In the genomic region with DNA sequence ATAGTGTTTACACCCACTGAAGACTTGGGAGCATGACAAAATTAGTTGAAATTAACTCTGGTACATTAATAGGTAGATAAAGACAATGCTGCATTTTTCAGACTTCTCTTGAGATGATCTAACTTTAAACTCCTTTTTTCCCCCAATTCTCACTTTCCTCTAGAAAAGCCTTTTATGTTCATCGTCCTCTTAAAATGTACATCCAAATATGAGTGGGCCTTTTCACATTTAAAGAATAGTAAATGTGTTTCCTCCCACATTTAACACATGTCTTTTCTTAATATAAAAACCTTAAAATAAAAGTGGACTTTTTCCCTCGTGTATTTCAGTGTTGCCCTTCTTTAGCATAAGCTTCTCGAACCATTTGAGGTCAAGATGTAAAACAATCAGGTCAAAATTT, we compare ENCODE assay signal across 25 mouse cellular contexts.
"Had no signal": no experiment of that assay in that cellular context is flagged by ENCODE, and none has a peak within 500 bp of the region (broad histone marks: within the 10 kb centered on the region; RNA-seq: fewer than 3 reads in every experiment).

No protein-coding gene starts in this region.

- H3K27me3 ChIP-seq: heart, embryonic 12.5 days; hindbrain, embryonic 12.5 days; intestine, embryonic 15.5 days; limb, embryonic 12.5 days; liver, embryonic 13.5 days had no signal

- H3K9ac ChIP-seq: heart, embryonic 12.5 days; hindbrain, embryonic 12.5 days; hindbrain, embryonic 14.5 days; intestine, embryonic 15.5 days; limb, embryonic 12.5 days; liver, embryonic 13.5 days had no signal

- DNase-seq: gastrocnemius, adult 2 months; gastrocnemius, postnatal 10 days; gastrocnemius, postnatal 25 days; heart, adult 18-20 months; heart, postnatal 10 days; heart, postnatal 4 days; kidney, adult 2 months; kidney, postnatal 10 days; kidney, postnatal 25 days; kidney, postnatal 4 days; liver; liver, embryonic 13.5 days had no signal

- ATAC-seq: hindbrain, embryonic 16.5 days; inflammation-experienced regulatory T-cells, adult 6 months; intestine, embryonic 15.5 days; intestine, postnatal 0 days had no signal

- H3K4me3 ChIP-seq: gastrocnemius, adult 2 months; heart, embryonic 10.5 days; heart, embryonic 12.5 days; hindbrain, embryonic 10.5 days; hindbrain, embryonic 12.5 days; intestine, embryonic 15.5 days; layer of hippocampus, adult 2 months; limb, embryonic 10.5 days; limb, embryonic 12.5 days; liver, embryonic 13.5 days had no signal

- H3K9me3 ChIP-seq: heart, embryonic 10.5 days; heart, embryonic 12.5 days; hindbrain, embryonic 10.5 days; hindbrain, embryonic 12.5 days; intestine, embryonic 15.5 days; limb, embryonic 10.5 days; limb, embryonic 12.5 days; liver, embryonic 13.5 days had no signal

- H3K4me1 ChIP-seq: heart, embryonic 10.5 days; hindbrain, embryonic 10.5 days; hindbrain, embryonic 12.5 days; intestine, embryonic 15.5 days; limb, embryonic 10.5 days; limb, embryonic 12.5 days; liver, embryonic 13.5 days had no signal

- H3K27ac ChIP-seq: gastrocnemius, adult 2 months; heart, embryonic 10.5 days; hindbrain, embryonic 10.5 days; hindbrain, embryonic 12.5 days; hindbrain, embryonic 14.5 days; intestine, embryonic 15.5 days; layer of hippocampus, adult 2 months; limb, embryonic 10.5 days; limb, embryonic 12.5 days; liver, embryonic 13.5 days had no signal

- H3K4me2 ChIP-seq: heart, embryonic 12.5 days; hindbrain, embryonic 12.5 days; hindbrain, embryonic 14.5 days; intestine, embryonic 15.5 days; limb, embryonic 12.5 days; liver, embryonic 11.5 days; liver, embryonic 13.5 days had no signal

- H3K36me3 ChIP-seq: heart, embryonic 10.5 days; heart, embryonic 12.5 days; hindbrain, embryonic 10.5 days; hindbrain, embryonic 12.5 days; intestine, embryonic 15.5 days; limb, embryonic 10.5 days; limb, embryonic 12.5 days; liver, embryonic 13.5 days had no signal
